In genomic region chr12:30936899-30937298, GRCm38 (mm10) we compare ENCODE assay signal across 15 mouse cellular contexts. TPM values are rescaled to one million over a fixed set of nuclear protein-coding genes. Genes with fewer than 3 reads are reported as not detected.
"Had no signal": no experiment of that assay in that cellular context is flagged by ENCODE, and none has a peak within 500 bp of the region (broad histone marks: within the 10 kb centered on the region; RNA-seq: fewer than 3 reads in every experiment).

No protein-coding gene starts in this region.

- ATAC-seq: hindbrain, embryonic 16.5 days; inflammation-experienced regulatory T-cells, adult 6 months; intestine, postnatal 0 days; lung, postnatal 0 days; midbrain, embryonic 13.5 days had no signal

- H3K4me1 ChIP-seq: hindbrain, embryonic 12.5 days; limb, embryonic 13.5 days; midbrain, embryonic 13.5 days had no signal

- H3K9ac ChIP-seq: hindbrain, embryonic 12.5 days; limb, embryonic 13.5 days; midbrain, embryonic 13.5 days had no signal

- DNase-seq: layer of hippocampus, adult 9-11 months; left cerebral cortex, postnatal 4 days; lung, adult 2 months; lung, postnatal 36 days; right cerebral cortex, postnatal 14 days; thymus, adult 18-20 months; thymus, postnatal 14 days had no signal

- H3K27me3 ChIP-seq: hindbrain, embryonic 12.5 days; limb, embryonic 13.5 days; midbrain, embryonic 13.5 days had no signal

- H3K4me3 ChIP-seq: hindbrain, embryonic 12.5 days; limb, embryonic 13.5 days; midbrain, embryonic 13.5 days had no signal

- H3K4me2 ChIP-seq: hindbrain, embryonic 12.5 days; limb, embryonic 13.5 days; midbrain, embryonic 13.5 days had no signal

- H3K9me3 ChIP-seq: hindbrain, embryonic 12.5 days; limb, embryonic 13.5 days; midbrain, embryonic 13.5 days had no signal

- H3K27ac ChIP-seq: hindbrain, embryonic 12.5 days; limb, embryonic 13.5 days; midbrain, embryonic 13.5 days had no signal

RNA-seq across cellular contexts. Expression of gene Alkal2, which starts 52.8 kb away (rescaled TPM):
- total RNA-seq: megakaryocyte progenitor cell, adult 5-6 weeks had no signal
- polyA plus RNA-seq: inflammation-experienced regulatory T-cells, adult 6 months had no signal
